ENCODE assay signal across 7 mouse cellular contexts in genomic region chr10:61980424-61980823, GRCm38 (mm10). TPM values are rescaled to one million over a fixed set of nuclear protein-coding genes. Genes with fewer than 3 reads are reported as not detected.
DNase-seq lines count a peak whose midpoint lies in the region; ATAC-seq lines count a peak whose summit lies in the region.

No protein-coding gene starts in this region.

- no peak overlapping the region for H3K4me2 ChIP-seq in hindbrain, embryonic 15.5 days
- H3K4me2 ChIP-seq in midbrain, embryonic 14.5 days (ENCODE audit: low read length), result no peak overlapping the region

- under 1% methylated on average over 7 of the region's 7 CpGs for WGBS in hindbrain, embryonic 15.5 days
- WGBS in midbrain, embryonic 14.5 days, result 3% methylated on average over 7 of the region's 7 CpGs

- no peaks in the 10 kb centered on the region for H3K9me3 ChIP-seq in hindbrain, embryonic 15.5 days
- no peaks in the 10 kb centered on the region for H3K9me3 ChIP-seq in midbrain, embryonic 14.5 days (ENCODE audit: control insufficient read depth, low read length)

- H3K27me3 ChIP-seq in hindbrain, embryonic 15.5 days, result peaks cover 65% of the 10 kb centered on the region
- peaks cover 47% of the 10 kb centered on the region for H3K27me3 ChIP-seq in midbrain, embryonic 14.5 days (ENCODE audit: control insufficient read depth, insufficient read depth, low read length)

- H3K9ac ChIP-seq in hindbrain, embryonic 15.5 days, result no peak overlapping the region
- no peak overlapping the region for H3K9ac ChIP-seq in midbrain, embryonic 14.5 days (replicated peaks; ENCODE audit: low read length)

- DNase-seq in adrenal gland, adult (ENCODE audit: inconsistent age in 2 of 2, low spot score in 1 of 2), result peak; percentile 84 to 96
- peak; percentile 97 to 99 for DNase-seq in cerebellum, postnatal 10 days
- peak; percentile 65 to 88 for DNase-seq in frontal cortex, postnatal 14 days (ENCODE audit: low spot score in 2 of 2)
- DNase-seq in left cerebral cortex, postnatal 10 days (ENCODE audit: extremely low spot score in 1 of 2, low spot score in 2 of 2), result peak; percentile 83 to 91
- peak; percentile 93 for DNase-seq in midbrain, embryonic 14.5 days
- peak; percentile 75 to 89 for DNase-seq in spleen, postnatal 10 days (ENCODE audit: low spot score in 2 of 2)

- H3K27ac ChIP-seq in hindbrain, embryonic 15.5 days (replicated peaks), result no peak overlapping the region
- H3K27ac ChIP-seq in midbrain, embryonic 14.5 days (replicated peaks; ENCODE audit: low read depth, low read length), result no peak overlapping the region

- no peak overlapping the region for H3K4me3 ChIP-seq in hindbrain, embryonic 15.5 days
- no peak overlapping the region for H3K4me3 ChIP-seq in midbrain, embryonic 14.5 days (replicated peaks; ENCODE audit: low read depth, low read length)

- intact Hi-C loops in left cerebral cortex, postnatal 10 days (cut with DNase I), result loop anchor here (2.0 kb wide), 1 partner anchor 122 kb away; no protein-coding TSS in a partner anchor

- no peaks in the 10 kb centered on the region for H3K36me3 ChIP-seq in hindbrain, embryonic 15.5 days
- no peaks in the 10 kb centered on the region for H3K36me3 ChIP-seq in midbrain, embryonic 14.5 days (ENCODE audit: control insufficient read depth, insufficient read depth, low read length)

- H3K4me1 ChIP-seq in hindbrain, embryonic 15.5 days (replicated peaks), result peaks cover 21% of the 10 kb centered on the region
- peaks cover 10% of the 10 kb centered on the region; the same call in 1 of the 2 replicates for H3K4me1 ChIP-seq in midbrain, embryonic 14.5 days (ENCODE audit: control insufficient read depth, insufficient read depth, low read length)

- ATAC-seq in hindbrain, embryonic 15.5 days (ENCODE audit: low FRiP score, low read depth), result 0 out of 2 replicates have a peak, but pooled peaks have one; percentile 55
- no peak for ATAC-seq in midbrain, embryonic 14.5 days (ENCODE audit: low FRiP score, low TSS enrichment)

RNA-seq across cellular contexts. Expression of gene Col13a1, which starts 1.5 kb away (rescaled TPM):
- polyA plus RNA-seq in hindbrain, embryonic 15.5 days (2015; fragmentation: Nextera tagmentation; extraction: Ambion mirVana), result 2.5 and 3.1 TPM in 2 replicates
- 1 to 10 TPM; 1.8 to 2.0 TPM for total RNA-seq in left cerebral cortex, postnatal 10 days (2021)
- polyA plus RNA-seq in midbrain, embryonic 14.5 days (2014; fragmentation: Nextera tagmentation; extraction: Ambion mirVana), result 0.12 and 1.5 TPM in 2 replicates
